Mouse (Mus musculus): ENCODE results near the gene Gng10.

The Gng10 gene

DNA sequence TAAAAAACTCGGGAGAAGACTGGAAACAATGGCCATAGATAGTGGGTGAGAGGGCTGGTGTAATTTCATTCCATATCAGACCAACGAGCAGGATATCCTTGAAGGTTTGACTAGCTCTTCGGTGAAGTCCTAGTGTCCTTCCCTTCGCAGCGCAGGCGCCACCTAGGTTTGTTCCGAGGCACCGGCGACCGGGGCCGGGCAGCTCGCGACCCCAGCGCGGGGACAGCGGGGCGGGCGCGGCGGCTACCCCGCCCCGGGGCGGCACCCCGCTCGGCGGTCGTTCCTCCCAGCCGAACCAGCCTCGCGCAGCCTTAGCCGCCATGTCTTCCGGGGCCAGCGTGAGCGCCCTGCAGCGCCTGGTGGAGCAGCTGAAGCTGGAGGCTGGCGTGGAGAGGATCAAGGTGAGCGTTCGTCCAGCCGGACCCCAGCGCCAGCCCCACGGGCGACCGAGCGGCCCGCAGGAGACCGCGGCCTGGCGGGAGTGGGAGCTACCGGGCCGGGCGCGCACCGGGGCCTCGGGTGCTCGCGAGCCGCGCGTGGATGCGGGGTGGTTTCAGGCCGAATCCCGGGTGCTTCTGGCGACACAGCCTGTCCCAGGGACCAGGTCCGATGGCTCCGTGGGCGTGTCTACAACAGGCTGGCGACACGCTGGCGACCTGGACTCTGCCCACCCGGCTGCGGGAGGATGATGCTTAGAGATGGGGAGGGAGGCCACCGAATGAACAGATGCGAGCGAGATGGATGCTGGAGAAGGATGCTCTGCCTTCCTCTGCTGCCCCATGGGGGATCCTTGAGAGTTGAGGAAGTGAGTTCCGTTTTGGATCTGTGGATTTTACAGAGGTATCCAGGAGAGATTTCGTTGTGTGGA lies at the start of gene Gng10:
TSS of gene Gng10 (plus strand) at position 171 of the 868 bp plus-strand sequence.
- in situ Hi-C loops (cut with MboI, MseI) = no loop called here

DNA sequence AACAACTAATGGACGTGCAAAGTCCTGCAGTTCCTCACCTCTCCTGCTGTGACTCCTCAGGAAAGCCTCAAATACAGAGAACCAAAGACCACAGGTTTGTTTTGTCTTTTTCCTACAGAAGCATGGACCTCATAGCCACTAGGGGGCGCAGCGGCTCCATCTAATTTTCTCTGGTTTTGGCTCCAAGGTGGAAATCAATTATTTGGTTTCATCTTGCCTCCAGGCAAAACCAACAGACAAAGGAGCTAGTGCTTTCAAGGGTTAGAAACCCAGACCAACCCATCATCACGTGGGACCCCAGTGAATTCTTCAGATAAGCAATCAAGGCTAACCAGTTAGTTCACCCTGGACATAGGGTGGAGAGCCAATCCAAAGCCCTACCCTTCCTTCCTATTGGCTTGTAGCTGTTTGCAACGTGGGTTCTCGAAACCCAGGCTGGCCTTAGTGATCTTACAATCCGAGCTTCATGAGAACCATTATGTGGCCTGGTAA lies 49.7 kb upstream of the Gng10 start:
- in situ Hi-C loops (cut with MboI, MseI) = no loop called here

DNA sequence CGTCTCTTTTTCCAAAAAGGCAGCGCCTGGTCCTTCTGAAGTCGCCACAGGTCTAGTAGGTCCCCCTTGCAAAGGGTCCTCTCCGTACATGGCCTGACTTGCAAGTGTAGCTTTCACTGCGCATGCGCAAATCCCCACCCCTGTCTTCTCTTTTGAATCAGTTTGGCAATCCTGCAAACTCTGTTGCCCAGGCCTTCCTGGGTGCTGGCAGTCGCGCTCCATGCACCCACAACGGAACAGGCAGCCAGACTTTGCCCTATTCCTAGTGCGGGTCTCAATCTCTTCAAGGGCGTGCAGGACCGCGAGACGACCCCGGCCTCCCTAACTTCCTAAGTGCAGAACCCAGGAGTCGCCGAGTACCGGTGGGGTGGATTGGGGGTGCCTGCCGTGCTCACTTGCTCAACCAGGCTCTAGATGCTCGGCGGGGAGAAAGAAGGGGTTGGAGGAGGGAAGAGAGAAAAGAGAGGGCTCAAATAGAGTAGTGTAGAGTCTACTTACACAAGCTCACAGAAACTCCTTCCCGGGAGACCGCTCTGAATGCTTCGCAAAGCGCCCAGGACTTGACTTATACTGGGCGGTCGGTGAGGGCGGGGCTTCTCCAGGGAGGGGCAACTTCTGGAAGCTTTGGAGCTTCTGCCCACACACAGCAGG lies 48.2 kb upstream of the Gng10 start, which contains the start of gene Ptgr1:
TSS of gene Ptgr1 (minus strand) at position 580 of the 651 bp plus-strand sequence.
- in situ Hi-C loops (cut with MboI, MseI) = no loop called here

DNA sequence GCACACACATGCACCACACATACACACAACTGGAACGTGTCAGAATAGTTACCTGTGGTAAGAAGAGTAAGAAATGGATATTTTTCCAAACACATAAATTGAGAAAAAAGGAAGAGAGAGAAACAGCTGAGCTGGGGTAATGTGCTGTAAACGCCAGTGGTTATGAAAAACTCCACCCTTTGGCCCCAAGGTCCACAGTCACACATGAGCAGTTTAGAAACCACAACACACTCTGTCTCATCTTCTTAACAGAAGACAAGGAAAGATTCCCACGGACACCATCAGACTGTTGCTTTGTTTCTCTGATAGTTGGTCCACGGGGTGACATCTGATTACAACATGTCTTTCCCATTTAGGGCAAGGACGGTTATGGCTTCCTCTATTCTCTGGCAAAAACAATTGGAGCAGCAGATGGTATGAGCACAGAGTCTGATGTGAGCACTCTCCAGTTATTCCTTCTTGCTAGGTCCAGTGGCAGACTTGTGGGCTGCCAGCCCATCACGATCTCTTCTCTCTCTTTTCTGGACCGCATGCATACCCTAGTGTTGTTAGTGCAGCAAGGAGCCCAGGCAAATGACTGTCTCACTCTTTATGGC lies 45.5 kb upstream of the Gng10 start:
- in situ Hi-C loops (cut with MboI, MseI) = no loop called here

DNA sequence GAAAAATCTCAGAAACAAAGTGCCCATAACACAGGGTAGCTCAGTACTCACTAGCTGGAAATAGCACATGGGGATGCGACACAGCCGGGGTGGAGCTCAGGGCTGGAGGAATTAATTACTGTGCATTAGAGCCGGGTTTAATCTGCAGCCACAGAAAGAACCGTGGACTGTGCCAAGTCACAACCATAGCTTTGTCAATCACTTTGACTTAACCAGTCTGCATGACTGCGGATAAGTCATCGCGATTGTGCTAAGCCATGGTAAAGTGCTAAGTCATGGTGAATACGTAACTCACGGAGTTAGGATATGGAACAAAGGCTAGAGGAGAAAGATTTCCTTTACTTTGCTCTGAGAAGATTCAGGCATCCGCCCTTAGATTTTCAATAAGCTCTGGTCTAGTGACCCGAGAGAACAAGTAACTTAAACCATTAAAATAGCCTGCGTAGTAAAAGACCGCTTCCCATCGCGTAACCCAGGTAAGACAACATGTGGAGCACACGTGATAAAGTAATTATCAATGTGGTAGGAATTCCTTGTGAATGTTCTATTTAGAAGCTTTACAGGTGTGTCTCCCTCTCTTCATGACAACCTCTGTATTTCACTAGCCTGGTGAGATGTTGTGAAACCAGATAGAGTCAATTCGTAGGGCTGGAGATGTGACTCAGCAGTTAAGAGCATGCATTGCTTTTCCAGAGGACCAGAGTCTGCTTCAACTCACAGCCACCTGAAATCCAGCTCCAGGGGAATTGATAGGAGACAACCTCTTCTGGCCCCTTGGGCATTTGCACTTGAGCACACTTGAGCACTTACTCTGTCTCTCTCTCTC lies 44.1 kb upstream of the Gng10 start:
- in situ Hi-C loops (cut with MboI, MseI) = loop anchor here (5.0 to 10.0 kb wide), 2 partner anchors 64 to 1076 kb away; partner anchors contain the start of gene D630039A03Rik

DNA sequence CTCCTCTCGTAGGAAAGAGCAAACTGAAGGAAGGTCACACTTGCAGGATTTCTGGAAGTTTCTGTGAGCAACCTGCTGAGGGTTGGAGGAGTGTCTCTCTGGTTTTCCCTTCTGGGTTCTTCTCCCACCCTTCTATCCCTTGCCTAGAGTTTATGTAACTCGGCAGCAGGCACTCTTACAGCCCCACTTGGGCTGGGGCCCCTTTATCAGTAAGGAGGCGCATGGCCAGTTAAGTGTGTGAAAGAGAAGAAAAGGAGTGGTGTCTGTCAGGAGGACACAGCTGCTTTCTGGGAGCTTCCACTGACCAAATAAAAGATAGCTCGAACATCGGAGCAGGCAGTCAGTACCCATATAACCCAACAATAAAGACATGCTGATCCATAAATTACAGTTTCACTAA lies 42.7 kb upstream of the Gng10 start:
- in situ Hi-C loops (cut with MboI, MseI) = loop anchor here (5.0 to 10.0 kb wide), 2 partner anchors 65 to 1077 kb away; partner anchors contain the start of gene D630039A03Rik

DNA sequence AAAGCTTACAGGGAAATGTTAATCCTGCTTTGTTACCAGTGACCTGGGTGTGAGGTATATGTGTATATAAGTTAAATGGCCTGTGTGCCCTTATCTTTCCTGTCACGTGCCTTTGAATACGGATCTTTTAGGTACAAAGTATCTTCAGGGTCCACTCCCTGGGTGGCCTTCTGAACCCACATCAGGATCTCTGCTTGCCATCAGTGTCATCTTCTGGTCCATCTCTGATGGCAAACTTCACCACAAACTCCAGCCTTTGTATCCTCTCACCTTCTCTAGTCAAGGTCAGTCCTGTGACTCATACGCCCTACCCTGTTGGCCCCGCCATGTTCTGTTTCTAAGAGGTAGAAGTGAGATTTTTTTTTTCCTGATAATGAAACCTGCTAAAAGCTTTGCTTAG lies 40.1 kb upstream of the Gng10 start, which contains the start of gene Dnajc25:
TSS of gene Dnajc25 (plus strand) at position 301 of the 400 bp plus-strand sequence.
- in situ Hi-C loops (cut with MboI, MseI) = loop anchor here (5.0 to 10.0 kb wide), 2 partner anchors 67 to 1080 kb away; partner anchors contain the start of gene D630039A03Rik

DNA sequence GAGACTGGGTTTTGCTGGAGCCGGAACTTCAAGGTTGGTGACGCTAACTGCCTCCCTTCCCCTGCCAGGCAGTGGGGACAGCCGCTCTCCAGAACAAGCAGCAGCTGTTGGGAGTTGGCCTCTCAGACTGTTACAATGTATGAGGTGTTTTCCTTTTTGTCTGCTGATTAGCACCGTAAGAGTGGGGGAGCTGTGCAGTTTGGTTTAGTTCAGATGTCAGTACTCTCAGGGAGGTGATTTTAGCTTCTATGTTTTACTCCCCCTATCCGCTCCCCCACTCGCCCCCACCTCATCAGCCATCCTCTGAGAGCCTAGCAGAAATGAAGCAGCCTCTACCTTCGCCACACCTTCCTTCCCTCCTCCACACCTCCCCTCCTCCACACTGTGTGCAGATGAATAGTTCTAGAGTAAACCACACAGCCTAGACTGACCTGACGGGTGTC lies 39.6 kb upstream of the Gng10 start:
- in situ Hi-C loops (cut with MboI, MseI) = loop anchor here (10.0 kb wide), 1 partner anchor 1080 kb away; the partner anchor contains the start of gene D630039A03Rik

DNA sequence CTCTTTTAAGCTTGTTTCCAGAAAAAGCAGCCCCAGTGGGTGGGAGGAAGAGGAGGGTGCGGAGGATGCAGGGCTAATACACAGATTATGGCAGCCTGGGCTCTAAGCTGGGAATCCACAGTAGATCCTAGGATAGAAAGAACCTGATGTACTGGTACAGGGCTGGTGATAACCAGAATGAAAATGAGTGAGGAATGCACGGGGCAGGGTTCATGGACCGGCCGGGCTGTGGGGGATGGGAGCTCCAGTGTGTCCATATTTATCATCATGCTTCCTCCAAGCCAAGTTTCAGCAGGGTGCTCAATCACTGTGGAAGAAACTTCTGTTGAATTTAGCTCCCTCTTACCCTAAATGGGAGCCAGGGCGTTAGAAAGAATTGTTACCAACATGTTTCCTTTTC lies 37.8 kb upstream of the Gng10 start:
- in situ Hi-C loops (cut with MboI, MseI) = loop anchor here (10.0 kb wide), 1 partner anchor 1082 kb away; the partner anchor contains the start of gene D630039A03Rik

DNA sequence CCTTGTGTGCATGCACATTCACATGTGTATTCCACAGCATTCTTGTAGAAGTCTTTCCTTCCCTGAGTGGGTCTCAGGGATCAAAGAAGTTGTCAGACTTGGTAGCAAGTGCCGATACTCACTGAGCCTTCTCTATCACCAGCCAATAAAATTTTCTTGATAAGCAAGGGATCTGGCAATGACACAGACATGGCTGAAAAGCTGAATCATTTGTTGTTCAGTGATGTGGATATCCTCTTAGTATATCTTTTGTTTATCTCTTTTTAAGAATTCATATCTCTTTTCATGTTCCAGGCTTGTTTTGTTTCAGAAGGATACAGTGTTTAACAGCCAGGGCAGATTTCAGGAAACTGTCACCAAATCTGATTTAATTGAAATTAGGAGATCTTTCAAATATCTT lies 36.2 kb upstream of the Gng10 start:
- in situ Hi-C loops (cut with MboI, MseI) = loop anchor here (10.0 kb wide), 1 partner anchor 1084 kb away; the partner anchor contains the start of gene D630039A03Rik

DNA sequence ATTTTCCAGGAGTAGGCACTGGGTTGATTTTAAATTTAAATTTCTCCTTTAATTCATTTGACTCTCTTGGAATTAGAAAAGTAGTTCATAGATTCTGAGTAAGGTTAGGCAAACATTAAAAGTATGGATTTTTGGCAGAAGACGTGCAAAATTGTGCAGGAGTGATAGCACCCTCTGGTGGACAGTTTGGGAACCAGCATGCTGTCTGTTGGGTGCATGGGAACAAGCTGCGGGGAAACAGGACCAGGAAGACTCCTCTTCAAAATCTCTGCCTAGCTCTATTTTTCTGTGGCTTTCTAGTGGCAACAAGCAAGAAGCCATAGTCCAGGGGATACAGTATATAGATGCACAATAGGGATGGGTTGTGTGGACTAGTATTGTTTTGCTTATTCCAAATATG lies 35.2 kb upstream of the Gng10 start:
- in situ Hi-C loops (cut with MboI, MseI) = loop anchor here (10.0 kb wide), 1 partner anchor 1085 kb away; the partner anchor contains the start of gene D630039A03Rik

DNA sequence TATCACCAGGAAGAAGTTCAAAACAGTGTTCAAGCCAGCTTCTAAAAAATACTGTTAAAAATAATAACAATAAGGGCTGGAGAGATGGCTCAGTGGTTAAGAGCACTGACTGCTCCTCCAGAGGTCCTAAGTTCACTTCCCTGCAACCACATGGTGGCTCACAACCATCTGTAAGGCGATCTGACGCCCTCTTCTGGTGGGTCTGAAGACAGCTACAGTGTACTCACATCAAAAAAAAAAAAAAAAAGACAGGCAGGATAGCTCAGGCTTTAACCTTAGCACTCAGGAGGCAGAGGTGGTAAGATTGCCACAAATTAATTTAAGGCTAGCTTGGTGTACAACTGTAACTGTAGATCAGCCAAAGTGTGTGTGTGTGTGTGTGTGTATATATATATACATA lies 34.3 kb upstream of the Gng10 start:
- in situ Hi-C loops (cut with MboI, MseI) = no loop called here

DNA sequence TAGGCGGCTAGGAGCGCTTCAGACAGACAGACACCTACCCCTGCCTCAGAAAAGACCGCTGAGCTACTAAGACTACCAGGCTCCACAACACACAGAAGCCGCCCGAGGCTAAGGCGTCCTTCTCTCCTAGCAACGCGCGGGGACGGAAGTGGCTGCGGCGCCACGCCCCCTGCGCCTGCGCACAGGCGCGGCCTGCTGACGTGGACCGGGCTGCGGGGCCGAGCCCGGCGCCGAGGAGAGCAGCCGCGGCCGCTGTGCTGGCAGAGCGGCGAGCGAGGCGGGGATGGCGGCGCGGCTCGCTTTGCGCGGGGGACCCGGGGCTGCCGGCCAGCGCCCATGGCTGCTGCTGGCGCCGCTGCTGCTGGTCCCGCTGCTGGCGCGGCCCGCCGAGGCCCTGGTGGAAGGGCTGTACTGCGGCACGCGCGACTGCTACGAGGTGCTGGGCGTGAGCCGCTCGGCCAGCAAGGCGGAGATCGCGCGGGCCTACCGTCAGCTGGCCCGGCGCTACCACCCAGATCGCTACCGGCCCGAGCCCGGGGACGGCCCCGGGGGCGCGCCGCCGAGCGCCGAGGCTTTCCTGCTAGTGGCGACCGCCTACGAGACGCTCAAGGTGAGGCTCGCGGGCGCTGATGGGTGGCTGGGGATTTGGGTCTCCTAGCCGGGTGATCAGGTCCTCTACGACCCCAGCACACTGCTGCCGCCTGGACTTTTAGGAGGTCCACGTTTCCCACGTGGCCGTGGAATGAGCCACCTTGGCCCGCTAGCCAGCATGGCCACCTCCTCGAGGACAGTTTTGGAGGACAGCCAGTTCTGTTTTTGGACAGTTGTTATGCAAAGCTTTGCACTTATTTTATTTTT lies 31.7 kb upstream of the Gng10 start, which contains the start of gene Gm20503:
TSS of gene Gm20503 (plus strand) at position 263 of the 858 bp plus-strand sequence.
- in situ Hi-C loops (cut with MboI, MseI) = no loop called here

DNA sequence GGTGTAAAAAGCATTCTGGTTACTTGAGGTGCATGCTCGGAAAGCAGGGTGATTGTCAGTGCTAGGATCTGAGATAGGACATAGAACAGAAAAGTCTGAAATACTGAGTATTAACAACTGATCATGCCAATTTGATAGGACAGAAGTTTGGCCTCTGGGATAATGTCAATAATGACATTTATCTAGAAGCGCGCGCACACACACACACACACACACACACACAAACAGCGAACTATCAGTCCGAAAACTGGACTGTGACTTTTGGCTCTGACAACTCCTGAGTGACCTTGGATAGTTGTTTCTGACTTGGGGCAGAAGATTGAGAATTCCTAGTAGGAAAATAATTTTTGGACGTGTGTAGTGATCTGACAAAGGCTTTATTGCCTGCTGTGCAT lies 31.1 kb upstream of the Gng10 start:
- in situ Hi-C loops (cut with MboI, MseI) = no loop called here

DNA sequence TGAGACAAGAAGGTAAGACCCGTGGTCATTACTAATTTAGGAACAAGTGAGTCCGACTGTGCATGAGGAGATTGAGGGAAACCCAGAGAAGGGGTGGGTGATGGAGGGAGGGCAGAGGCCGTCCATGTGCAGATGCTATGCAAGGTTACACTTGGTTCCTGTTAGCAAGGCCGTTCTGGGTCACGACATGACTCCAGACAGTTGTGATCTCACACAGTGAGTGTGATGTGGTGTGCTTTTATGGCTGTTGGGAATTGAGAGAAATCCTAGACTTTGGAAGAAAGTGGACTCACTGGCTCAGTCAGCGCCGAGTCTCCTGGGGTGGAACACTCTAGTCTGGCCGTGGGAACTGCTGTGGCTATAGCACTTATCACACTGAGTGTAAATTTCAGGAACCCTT lies 28.7 kb upstream of the Gng10 start:
- in situ Hi-C loops (cut with MboI, MseI) = no loop called here

DNA sequence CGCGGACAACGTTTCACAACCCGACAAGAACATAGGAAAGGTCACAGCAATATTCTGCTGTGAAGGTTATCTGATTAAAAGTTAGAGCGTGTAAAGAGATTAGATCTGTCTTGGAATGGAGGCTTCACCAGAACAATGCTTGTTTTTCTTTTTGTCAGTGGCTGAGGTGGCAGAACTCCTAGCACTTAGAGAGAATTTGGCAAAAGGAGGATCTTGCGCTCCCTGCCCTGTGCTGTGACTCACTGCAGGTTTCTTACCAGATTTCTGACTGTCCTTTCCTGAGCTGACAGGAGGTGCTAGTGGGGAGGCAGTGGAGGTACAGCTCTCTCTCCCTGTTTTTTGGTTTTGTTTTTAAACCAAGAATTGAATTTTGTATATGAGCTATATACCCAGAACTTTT lies 27.9 kb upstream of the Gng10 start:
- in situ Hi-C loops (cut with MboI, MseI) = no loop called here

DNA sequence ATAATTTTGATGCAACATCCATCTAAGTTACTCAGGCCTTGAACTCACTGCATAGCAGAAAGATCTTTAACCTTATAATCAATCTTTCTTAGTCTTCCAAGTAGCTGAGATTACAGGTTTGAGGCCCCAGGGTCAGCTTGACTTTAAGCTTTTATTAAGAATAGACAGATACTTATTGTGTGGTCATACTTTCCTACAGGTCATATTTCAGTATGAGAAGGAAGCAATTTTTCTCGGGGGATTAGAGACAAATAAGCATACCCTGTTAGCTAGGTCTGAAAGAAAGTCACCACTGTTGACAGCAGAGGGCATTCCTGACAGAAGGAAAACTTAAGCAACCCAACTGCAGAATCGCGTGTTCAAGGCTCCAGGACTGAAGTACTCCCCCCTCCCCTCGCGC lies 26.9 kb upstream of the Gng10 start:
- in situ Hi-C loops (cut with MboI, MseI) = no loop called here

DNA sequence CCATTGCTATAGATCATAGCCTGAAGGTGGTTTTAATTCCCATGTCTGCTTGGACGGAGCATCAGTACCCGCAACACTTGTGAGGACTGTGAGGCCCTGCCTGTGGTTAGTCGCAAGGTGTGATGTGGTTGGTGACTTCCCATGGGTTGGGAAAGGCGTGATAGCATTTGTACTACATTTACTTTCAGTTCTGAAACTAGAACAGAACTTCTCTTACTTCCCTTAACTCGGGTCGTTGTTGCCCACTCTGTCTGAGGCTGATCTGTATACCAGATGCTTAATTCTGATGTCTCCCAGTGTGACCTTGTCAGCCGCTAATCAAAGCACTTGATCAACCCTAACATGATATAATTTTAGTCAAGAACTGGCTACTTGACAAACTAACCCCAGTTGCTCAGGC lies 25.7 kb upstream of the Gng10 start:
- in situ Hi-C loops (cut with MboI, MseI) = no loop called here

DNA sequence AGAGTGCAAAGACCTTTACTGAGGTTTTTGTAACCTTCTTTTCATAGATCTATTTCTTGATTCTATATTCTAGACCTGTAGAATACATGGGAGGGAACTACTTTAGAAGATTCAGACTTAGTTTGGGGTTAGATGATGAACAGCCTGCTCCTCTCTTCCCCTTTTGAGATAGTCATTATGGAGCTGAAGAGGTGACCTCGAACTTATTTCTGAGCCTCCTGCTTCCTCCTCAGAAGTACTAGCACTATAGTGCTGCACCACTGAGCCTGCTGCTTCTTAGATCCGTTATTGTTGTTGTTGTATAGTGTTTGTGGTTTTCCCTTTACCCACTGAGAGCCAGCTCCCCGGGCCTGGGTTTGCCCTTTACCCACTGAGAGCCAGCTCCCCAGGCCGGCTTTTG lies 25.2 kb upstream of the Gng10 start:
- in situ Hi-C loops (cut with MboI, MseI) = no loop called here

DNA sequence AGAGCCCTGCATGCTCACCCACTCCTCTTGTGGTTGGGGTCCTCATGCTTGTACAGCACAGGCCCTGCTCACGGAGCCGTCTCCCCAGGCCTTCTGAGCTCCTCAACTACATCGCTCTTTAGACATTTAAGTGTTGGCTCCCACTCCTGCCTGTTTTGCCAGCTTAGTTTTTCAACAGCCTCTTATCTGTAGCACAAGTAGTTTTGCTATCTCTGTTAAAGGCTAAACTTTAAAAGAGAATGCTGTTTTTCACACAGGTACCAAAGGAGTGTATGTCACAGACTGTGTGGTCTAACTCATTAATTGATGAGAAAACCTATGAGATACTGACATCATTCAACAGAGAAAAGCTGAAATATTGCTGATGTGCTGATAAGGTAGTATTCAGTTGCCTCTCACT lies 23.4 kb upstream of the Gng10 start:
- in situ Hi-C loops (cut with MboI, MseI) = no loop called here

Measured in T-helper 1 cell (primary cell).